Mouse (Mus musculus) intestine, postnatal 0 days (tissue): ENCODE data around the gene Slc4a2. TPM values are rescaled to one million over a fixed set of nuclear protein-coding genes. Genes with fewer than 3 reads are reported as not detected.
A peak's percentile ranks its signal among the peaks of the same experiment; 100 is the strongest.
"Not testable (repeated sequence)": the region's sequence is repeated elsewhere in the genome, so short reads cannot be mapped to it uniquely, and the experiment has no call there.

ENCODE experiments used
- ATAC-seq: fragments of 200-750 bp; cut with Nextera tagmentation; 2 replicates; pipeline ENCODE4 v1.8.0; 2017; ENCODE audit warnings: mild to moderate bottlenecking, moderate TSS enrichment, moderate library complexity
- H3K27ac ChIP-seq: fragments of 300-500 bp; sonication (generic); 2 replicates; pipeline ENCODE4 v1.5.1; 2014; ENCODE audit warnings: mild to moderate bottlenecking, low read depth, low read length, moderate library complexity
- H3K27me3 ChIP-seq: fragments of 300-500 bp; sonication (generic); replicated peaks from 2 replicates; pipeline ENCODE4 v1.6.1; 2014; ENCODE audit warnings: low read length, mixed read lengths; ENCODE audit not compliant: control insufficient read depth, insufficient read depth
- H3K36me3 ChIP-seq: fragments of 300-500 bp; sonication (generic); 2 replicates; pipeline ENCODE4 v1.6.1; 2014; ENCODE audit warnings: mild to moderate bottlenecking, moderate library complexity; ENCODE audit not compliant: control insufficient read depth, insufficient read depth
- H3K4me1 ChIP-seq: fragments of 300-500 bp; sonication (generic); replicated peaks from 2 replicates; pipeline ENCODE4 v1.6.1; 2014; ENCODE audit warnings: antibody characterized with exemption, low read length, mixed read lengths; ENCODE audit not compliant: control insufficient read depth, insufficient read depth
- H3K4me2 ChIP-seq: fragments of 300-500 bp; sonication (generic); replicated peaks from 2 replicates; pipeline ENCODE4 v1.6.1; 2014; ENCODE audit warnings: low read depth, mild to moderate bottlenecking, moderate library complexity
- H3K4me3 ChIP-seq: fragments of 300-500 bp; sonication (generic); 2 replicates; pipeline ENCODE4 v1.5.1; 2014; ENCODE audit warnings: low read depth, low read length
- H3K9ac ChIP-seq: fragments of 300-500 bp; sonication (generic); 2 replicates; pipeline ENCODE4 v1.6.1; 2014; ENCODE audit warnings: mild to moderate bottlenecking, low read depth, low read length
- H3K9me3 ChIP-seq: fragments of 300-500 bp; sonication (generic); 2 replicates; pipeline ENCODE4 v1.6.1; 2016; ENCODE audit warnings: mixed run types; ENCODE audit not compliant: control insufficient read depth
- CTCF ChIP-seq: sonication (generic); IDR thresholded peaks from 2 replicates; pipeline ENCODE4 v1.5.1; 2016; ENCODE audit warnings: low read depth, mild to moderate bottlenecking, control low read depth, antibody characterized with exemption, moderate library complexity
- WGBS: fragments of 180-500 bp; shearing (Covaris S2); extraction: QIAGEN DNeasy Blood & Tissue Kit; methylation state at CpG from one replicate; pipeline ENCODE4 v1.1.7; 2014; 5-methylcytosine and 5-hydroxymethylcytosine counted together
- polyA plus RNA-seq: library from polyadenylated mRNA; unstranded; fragments of >200 nt; fragmentation: Nextera tagmentation; extraction: Ambion mirVana; gene quantifications from 2 replicates; pipeline ENCODE4 v1.2.1, GENCODE M21; 2015

Gene Slc4a2
- polyA plus RNA-seq, 1 experiment from 2014 or later, result 29.9 TPM

DNA sequence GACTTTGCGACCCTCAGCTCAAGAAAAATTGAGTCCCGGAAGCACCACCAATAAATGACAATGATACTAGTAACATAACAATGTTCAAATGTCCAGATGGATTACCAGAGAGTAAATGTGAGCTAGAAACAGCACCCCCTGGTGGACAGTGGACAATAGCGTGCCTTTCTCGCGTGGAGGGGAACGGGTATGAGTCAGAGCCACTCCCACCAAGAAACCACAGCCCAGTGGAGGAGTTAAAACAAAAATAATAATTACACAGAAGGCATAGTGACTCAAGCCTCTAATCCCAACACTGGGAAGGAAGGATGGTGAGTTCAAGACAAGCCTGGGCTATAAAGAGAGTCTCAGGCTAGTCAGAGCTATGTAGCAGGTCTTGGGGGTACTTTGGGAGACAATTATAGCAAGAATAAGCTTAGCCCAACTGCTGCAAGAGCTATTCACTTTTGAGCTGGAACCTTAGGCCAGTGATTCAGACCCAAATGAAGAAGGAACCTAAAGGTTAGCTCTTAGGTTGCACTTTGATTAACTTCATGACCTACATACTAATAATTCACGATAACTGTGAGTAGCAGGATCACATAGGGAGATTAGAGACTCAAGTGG, 30.1 kb upstream of the Slc4a2 start, which contains the start of gene Abcb8:
Abcb8 (plus strand) TSS at position 272 of the 606 bp plus-strand sequence.
- Histone ChIP-seq H3K27me3 (0 out of 2 replicates have a peak, but pooled peaks cover under 1% of the 10 kb centered on the region), H3K36me3 (no peaks in the 10 kb centered on the region), H3K27ac (peak within 1 kb of the TSS; percentile 75), H3K9ac (peak within 1 kb of the TSS; percentile 46), H3K4me1 (0 out of 2 replicates have a peak, but pooled peaks cover 2% of the 10 kb centered on the region), H3K4me3 (peak within 1 kb of the TSS; percentile 63), H3K9me3 (no peaks in the 10 kb centered on the region), H3K4me2 (peak within 1 kb of the TSS; percentile 64)
- 17% methylated on average over 7 of the region's 7 CpGs for WGBS
- ATAC-seq, result no peak
- TF ChIP-seq CTCF, result peak; percentile 92

DNA sequence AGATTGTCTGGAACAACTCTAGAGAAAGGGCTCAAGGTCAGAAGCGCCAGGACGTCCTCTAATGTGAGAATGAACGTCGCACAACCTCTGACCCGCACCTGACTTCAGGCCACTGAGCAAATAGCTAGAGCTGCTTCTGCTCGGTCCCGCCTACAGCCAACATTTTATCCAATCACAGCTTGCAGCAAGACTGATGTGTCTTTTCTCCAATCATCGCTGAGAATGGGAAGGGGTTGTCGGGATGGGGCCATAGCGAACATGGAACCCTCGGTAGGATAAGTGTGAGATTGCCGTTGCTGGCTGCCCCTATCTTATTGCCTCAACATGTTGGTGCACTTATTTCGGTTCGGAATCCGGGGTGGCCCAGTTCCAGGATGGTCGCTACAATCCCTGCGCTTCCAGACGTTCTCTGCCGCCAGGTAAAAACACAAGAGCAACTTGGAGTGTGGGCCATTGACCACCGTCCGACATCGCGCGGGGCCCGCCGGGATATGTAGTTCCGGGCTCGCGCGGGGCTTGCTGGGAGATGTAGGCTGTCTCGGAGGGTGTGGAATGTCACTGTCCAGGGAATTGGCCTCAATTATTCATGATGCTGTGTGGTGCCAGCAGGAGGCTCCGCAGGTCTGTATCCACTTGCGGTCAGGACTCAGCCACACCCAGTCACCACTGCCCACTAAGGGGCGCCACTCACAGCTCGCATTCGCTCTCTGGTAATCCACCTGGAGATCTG, 29.3 kb upstream of the Slc4a2 start:
- peak; percentile 89 for TF ChIP-seq CTCF
- under 1% methylated on average over 36 of the region's 36 CpGs for WGBS
- peak; percentile 93 for ATAC-seq
- Histone ChIP-seq H3K9me3 (no peaks in the 10 kb centered on the region), H3K4me1 (0 out of 2 replicates have a peak, but pooled peaks cover 2% of the 10 kb centered on the region), H3K9ac (peak overlapping the region; percentile 46), H3K27ac (peak overlapping the region; percentile 75), H3K27me3 (no peaks in the 10 kb centered on the region), H3K4me3 (peak overlapping the region; percentile 63), H3K36me3 (no peaks in the 10 kb centered on the region), H3K4me2 (peak overlapping the region; percentile 64)

DNA sequence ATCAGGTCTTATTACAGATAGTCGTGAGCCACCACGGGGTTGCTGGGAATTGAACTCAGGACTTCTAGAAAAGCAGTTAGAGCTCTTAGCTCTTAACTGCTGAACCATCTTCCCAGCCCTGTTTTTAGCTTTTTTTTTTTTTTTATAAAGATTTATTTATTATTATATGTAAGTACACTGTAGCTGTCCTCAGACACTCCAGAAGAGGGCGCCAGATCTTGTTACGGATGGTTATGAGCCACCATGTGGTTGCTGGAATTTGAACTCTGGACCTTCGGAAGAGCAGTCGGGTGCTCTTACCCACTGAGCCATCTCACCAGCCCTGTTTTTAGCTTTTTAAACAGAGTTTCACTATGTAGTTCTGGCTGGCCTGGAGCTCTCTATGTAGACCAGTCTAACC, 27.4 kb upstream of the Slc4a2 start:
- 81% methylated on average over 6 of the region's 6 CpGs for WGBS
- not testable (repeated sequence) for H3K4me1 ChIP-seq, H3K9me3 ChIP-seq, H3K4me3 ChIP-seq, H3K27ac ChIP-seq, H3K9ac ChIP-seq, H3K27me3 ChIP-seq, H3K4me2 ChIP-seq, ATAC-seq
- H3K36me3 ChIP-seq, result peaks cover 15% of the 10 kb centered on the region; the same call in 1 of the 2 replicates
- TF ChIP-seq CTCF, result peak; percentile 41

DNA sequence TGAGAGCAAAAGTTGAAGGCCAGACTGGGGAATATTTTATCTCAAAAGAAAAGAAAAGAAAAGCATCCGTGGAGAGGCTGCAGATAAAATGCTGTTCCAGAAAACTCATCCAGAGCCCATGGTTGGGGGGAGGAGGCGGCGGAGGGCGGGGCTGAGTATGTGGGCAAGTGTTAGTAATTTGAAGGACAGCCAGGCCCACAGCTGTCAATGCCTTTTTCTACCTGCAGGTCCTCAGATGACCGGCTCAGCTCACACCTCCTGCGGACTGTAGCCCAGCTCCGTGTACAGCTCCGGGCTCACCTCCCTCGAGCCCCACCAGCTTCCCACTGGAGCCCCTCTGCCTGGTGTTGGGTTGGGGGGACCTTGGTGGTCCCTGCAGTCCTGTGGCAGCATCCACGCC, 24.0 kb upstream of the Slc4a2 start:
- no peaks in the 10 kb centered on the region for H3K27me3 ChIP-seq
- no peaks in the 10 kb centered on the region for H3K9me3 ChIP-seq
- no peak overlapping the region for H3K4me3 ChIP-seq
- 91% methylated on average over 10 of the region's 10 CpGs for WGBS
- no peak for TF ChIP-seq CTCF
- peaks cover 44% of the 10 kb centered on the region for H3K36me3 ChIP-seq
- H3K27ac ChIP-seq, result no peak overlapping the region
- H3K4me1 ChIP-seq, result no peaks in the 10 kb centered on the region
- ATAC-seq, result no peak
- no peak overlapping the region for H3K4me2 ChIP-seq
- no peak overlapping the region for H3K9ac ChIP-seq

DNA sequence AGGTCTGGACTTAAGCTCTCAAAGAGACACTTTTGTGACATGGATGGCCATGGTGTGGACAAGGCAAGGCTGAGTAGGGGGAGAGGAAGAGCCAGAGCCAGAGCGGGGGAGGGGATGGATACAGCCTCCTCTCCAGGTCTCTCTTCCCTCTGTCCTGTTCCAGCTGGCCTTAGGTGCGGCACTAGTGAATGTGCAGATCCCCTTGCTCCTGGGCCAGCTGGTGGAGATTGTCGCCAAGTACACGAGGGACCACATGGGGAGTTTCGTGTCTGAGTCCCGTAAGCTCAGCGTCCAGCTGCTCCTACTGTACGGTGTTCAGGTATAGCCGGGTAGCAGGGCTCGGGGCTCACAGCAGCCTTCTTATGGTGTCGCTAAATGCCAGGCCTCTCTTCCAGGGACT, 23.3 kb upstream of the Slc4a2 start:
- Histone ChIP-seq H3K27ac (no peak overlapping the region), H3K9ac (no peak overlapping the region), H3K27me3 (no peaks in the 10 kb centered on the region), H3K4me2 (no peak overlapping the region), H3K4me1 (no peaks in the 10 kb centered on the region), H3K4me3 (no peak overlapping the region), H3K9me3 (no peaks in the 10 kb centered on the region), H3K36me3 (peaks cover 49% of the 10 kb centered on the region)
- 94% methylated on average over 11 of the region's 11 CpGs for WGBS
- no peak for TF ChIP-seq CTCF
- ATAC-seq, result no peak

DNA sequence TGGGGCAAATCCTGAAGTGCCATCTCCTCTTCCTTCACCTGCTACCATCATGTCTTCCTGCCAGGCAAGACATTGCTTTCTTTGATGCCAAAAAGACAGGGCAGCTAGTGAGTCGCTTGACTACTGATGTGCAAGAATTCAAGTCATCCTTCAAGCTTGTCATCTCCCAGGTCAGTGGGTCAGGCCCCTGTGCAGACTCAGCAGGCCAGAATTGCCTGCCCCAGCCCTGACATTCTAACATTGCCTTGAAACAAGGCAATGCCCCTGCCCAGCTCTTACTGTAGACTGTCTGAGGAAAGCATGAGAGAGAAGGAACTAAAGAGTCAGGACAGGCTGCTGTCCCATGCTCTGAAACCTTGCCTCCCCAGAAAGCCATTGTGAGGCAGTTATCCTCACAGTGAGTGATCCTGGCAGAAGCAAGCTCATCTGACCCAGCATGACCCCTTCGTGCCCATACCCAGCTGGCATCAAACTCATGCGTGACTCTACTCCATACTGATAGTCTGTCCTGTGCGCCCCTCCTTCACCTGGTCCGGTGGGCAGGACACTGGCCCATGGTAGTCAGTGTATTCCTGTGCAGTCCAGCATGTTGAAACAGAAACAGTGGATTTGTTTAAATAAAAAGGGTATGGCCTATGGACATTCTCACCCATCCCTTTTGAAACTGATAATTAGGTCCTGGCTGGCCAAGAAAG, 22.6 kb upstream of the Slc4a2 start:
- H3K27me3 ChIP-seq, result no peaks in the 10 kb centered on the region
- 91% methylated on average over 5 of the region's 5 CpGs for WGBS
- TF ChIP-seq CTCF, result no peak
- H3K4me2 ChIP-seq, result no peak overlapping the region
- no peaks in the 10 kb centered on the region for H3K4me1 ChIP-seq
- no peak overlapping the region for H3K4me3 ChIP-seq
- no peak for ATAC-seq
- peaks cover 56% of the 10 kb centered on the region for H3K36me3 ChIP-seq
- H3K9me3 ChIP-seq, result no peaks in the 10 kb centered on the region
- no peak overlapping the region for H3K9ac ChIP-seq
- no peak overlapping the region for H3K27ac ChIP-seq
